Mouse (Mus musculus) monocyte, adult 5-6 weeks (primary cell): ENCODE data around the gene Tank. TPM values are rescaled to one million over a fixed set of nuclear protein-coding genes. Genes with fewer than 3 reads are reported as not detected.
A peak's percentile ranks its signal among the peaks of the same experiment; 100 is the strongest.

Source experiments
- ATAC-seq: fragments of 153-309, 156-312 bp; replicated peaks from 2 replicates; pipeline ENCODE4 v1.8.0; 2017; ENCODE audit warnings: mild to moderate bottlenecking; ENCODE audit not compliant: low TSS enrichment, insufficient number of reproducible peaks, severe bottlenecking, poor library complexity, low FRiP score
- total RNA-seq: library from RNA; stranded (forward); fragments of 200-1000, 200-491, 200-594 nt; gene quantifications from 3 replicates; pipeline ENCODE4 v1.2.3, GENCODE M21; 2017

The Tank gene
- total RNA-seq, 1 experiment from 2014 or later = 154 TPM

DNA sequence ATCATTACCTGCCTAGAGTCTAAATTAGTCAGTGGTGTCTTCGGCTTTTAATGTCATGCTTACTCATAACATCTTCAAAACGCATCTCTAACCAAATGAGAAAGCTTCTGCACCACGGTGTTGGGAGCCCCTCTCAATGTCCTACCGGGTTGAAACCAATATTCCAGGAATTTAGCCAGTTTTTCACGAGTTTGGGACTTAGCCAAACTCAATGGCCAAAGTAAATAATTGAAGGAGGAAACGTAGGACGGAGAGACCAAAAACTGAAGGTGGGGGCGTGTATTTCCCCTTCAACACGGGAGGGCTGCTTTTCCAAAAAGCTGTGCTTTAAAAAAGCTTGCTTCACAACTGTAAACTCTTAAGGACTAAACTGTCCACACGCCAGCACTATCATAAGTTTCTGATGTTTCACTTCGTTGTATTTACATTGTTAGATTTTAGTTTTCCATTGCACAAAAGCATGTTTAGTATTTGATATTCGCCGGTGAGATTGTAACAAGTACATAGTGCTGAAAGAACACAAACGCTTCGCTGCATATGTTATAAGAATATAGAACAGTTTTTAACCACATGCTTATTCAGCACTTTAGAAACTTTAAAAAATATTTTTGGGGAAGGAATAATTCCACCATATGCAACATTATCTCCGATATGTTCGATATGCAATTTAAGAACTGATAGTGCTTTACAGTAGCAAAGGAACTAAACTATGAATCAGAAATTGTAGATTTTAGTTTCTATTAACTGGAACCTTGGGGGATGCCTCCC is 1.3 kb upstream of the Tank start:
- ATAC-seq = no peak

DNA sequence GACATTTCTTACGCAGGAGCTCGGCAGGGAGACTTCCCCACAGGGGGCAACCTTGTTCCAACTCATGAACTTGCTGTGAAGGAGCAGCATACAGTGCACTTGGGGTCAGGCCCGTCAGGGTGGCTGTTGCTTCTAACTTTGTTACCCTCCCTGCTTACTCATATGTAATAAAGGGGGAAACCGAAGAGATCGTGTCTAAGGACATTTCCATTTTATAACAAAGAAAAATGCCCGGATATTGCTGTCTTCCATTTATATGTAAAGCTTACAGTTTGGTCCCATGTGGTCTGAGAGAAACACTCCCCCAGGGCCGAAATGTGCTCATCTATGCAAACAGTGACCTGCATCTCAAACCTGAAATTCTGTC is 706 bp upstream of the Tank start:
- no peak for ATAC-seq

DNA sequence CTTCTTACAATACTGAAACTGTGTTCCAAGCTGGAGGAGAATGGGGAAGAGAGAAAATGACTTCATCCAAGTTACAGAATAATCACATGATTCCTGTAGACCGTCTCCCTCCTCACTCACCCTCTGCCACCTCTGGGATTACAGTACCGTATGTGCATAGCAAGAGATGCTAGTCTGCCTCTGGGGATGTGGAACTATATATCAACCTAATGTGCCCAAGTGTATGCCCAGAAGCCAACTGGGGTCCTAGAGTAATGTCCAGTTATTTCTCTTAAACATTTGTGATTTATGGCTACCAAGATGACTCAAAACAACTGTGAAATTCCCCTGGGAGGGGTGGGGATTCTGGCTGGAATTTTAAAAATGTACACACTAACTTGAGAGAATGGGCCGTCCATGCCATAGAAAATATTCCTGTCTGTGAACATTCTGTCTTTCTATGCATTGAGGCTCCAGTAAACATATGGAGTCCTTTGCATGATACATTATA is 1.2 kb downstream of the Tank start:
- peak; percentile 42; the same call in 1 of the 2 replicates for ATAC-seq

DNA sequence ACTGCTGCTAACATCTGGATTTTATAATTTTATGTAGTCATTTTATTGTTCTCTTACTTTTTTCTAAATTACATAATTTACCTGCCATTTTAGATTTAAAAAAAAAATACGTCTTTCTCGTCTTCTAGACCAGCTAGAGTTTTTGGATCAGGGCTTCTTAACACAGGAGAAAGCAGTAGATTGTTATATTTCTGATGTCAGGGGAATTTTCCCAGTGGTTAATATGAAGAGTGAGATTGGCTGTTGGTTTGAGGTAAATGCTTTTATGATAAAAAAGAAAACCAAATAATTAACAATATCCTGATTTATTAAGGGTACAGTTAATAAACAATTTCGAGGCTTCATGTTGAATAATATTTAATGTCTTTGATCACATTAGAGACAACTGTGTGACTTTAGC is 1.7 kb downstream of the Tank start:
- no peak for ATAC-seq

DNA sequence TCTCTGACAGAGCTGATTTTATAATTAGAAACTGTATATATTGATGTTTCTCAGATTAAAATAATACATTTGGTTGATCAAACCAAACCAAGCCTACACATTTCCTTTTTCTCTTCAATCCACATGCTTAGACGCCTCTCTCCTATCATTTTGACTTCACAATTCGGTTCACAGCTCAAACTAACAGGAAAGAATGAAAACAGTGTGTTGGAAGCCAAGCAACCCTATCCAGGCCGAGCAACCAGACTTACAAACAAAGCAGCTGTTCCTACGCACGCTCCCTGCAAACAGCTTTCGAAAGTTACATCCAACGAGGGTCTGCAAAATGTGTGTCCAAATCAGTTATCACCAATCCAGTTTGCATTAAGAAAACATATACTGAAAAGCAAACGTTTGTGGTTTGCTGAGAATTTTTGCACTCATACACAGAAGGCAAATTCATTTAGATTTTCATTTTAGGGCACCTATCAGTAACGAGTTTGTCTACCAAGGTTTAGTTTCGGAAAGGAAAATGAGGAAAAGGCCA is 2.2 kb downstream of the Tank start:
- no peak for ATAC-seq

DNA sequence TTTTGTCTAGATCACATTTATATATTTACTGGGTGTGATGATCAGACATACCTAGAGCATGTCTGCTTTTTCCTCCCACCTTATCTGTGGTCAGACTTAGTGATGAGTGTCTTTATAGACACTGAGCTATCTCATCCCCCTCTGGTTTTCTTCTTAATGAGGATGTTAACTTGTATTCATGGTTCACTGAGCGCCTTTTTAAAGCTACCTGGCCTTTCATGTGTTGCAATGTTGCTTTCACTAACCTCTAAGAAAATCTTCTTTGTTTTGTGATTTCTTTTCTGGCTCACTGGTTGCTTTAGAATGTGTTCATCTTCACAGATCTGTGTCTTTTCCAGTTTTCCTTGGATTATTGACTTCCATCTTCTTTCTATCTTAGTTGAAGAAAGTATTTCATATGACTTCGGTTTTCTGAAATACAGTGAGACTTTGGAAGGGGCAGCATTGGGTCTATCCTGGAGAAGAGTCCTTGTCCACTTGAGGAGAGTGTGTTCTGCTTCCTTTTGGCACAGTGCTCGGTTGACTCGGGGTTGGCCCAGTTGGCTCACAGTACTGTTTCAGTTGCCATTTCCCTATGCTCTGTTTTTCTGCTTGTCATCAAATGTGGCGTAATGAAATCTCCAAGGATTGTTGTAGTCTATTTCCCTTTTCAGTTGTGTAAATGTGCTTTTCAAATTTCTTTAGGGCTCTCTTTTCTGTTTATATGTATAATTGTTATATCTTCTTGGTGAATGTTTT is 4.4 kb downstream of the Tank start:
- ATAC-seq = peak; percentile 65

DNA sequence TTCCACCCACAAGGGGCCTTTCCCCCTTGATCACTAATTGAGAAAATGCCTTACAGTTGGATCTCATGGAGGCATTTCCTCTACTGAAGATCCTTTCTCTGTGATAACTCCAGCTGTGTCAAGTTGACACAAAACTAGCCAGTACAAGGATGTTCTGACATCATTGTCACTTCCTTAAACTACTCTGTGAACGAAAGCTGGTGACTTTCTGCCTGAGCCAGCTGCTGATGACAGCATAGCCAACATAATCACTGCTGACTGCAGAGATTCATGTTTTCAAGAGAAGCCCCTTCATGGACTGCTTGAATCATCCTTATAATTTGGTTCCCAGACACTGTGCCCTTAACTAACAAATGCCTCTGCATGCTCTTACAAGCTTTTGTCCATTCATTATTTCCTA is 7.1 kb downstream of the Tank start:
- peak; percentile 74; the same call in 1 of the 2 replicates for ATAC-seq

DNA sequence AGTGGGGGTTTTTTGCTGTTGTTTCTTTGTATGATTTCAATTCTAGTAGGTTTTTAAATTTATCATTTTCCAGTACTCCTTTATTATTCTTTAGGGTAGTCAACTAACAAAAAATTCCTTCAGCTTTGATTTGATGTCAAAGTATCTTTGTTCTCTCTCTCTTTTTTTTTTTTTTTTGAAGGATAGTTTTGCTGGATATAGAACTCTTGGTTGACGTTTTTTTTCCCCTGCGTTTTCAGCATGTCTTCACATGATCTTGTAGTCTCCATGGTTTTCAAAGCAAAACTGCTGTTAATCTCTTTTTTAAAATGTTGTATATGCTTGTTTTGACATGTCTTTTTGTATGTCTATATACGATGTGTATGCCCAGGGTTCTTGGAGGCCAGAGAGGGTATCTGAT is 7.8 kb downstream of the Tank start:
- no peak for ATAC-seq

DNA sequence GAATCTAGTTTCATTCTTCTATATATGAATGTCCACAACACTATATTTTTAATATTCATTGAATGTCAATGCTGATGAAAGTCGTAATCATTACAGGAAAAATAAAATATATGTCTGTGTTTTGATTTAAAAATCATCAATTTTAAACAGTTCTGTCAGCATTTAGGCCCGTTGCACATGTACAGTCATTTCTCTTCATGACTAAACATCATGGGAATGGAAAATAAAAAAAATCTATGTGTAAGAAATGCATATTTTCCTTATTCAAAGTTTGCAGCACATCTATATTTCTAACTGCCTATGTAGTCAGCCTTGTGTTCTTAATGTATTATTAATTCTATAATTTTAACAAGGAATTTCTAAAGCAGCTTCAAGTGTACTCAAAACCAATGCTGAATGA is 12.4 kb downstream of the Tank start:
- ATAC-seq = no peak

DNA sequence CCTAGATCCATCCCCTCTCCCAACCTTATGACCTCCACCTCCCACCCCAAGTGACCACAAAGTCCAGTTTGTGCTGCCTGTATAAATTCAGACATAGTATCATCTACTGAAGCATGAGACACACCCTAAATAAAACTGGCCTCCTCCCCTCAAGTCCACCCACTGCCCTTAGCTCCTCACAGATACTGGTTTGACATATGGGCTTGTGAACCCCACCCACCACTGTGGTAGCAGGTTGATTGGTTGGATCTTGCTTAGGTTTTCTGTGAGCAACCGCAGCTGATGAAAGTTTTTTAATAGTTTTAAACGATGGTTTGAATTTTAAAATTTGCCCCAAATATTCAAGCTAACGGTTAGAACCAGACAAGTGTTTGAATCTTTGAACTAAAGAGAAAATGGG is 13.7 kb downstream of the Tank start:
- ATAC-seq = no peak

DNA sequence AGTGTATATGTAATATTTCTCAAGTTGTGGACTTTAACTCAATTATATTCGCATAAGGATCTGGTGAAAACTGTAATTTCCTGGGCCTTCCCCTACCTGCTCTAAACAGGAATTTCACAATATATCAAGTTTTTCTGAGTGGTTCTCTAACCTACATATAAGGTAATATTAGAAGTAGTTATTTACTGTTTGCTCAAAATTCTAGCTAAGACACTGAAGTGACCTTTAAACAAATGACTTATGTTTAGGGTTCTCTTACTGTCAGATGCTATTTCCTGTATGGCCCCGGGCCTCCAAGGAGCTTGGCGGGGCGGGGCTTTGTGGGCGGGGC is 14.3 kb downstream of the Tank start:
- no peak for ATAC-seq

DNA sequence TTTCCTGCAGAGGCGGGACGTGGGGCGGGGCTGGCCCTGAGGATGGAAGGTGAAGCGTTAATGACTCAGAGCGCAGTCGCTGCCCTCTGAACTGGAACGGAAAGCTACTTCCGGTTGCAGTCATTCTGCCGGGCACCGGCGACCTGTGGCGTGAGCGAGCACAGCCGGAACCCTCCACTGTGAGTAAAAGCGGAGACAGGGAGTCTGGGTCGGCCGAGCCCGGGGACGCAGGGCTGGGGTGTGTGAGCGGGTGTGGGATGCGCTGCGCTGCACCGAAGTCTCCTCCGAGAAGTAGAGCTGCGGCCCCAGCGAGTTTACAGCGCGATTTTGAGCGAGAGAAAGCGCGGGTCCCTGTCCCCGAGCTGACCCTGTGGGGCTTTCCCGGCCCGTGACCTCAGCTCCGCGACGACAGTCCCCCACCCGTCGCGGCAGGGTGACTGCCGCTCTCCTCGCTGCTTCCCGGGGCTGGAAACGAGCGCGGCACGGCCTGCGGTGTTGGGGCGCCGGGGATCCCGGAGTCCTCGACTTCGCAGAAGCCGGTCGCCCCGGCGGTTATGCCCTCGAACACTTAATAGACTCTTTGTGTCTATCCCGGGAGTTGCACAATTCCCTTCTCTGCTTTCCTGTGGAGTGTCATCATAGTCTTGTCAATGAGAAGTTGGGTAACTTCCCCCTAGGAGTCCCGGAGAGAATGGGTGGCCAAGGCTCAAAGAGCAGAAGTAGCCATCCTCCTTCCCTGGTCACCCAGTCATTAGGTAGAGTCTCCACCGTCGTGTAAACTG is 14.8 kb downstream of the Tank start:
- ATAC-seq = peak; percentile 90

DNA sequence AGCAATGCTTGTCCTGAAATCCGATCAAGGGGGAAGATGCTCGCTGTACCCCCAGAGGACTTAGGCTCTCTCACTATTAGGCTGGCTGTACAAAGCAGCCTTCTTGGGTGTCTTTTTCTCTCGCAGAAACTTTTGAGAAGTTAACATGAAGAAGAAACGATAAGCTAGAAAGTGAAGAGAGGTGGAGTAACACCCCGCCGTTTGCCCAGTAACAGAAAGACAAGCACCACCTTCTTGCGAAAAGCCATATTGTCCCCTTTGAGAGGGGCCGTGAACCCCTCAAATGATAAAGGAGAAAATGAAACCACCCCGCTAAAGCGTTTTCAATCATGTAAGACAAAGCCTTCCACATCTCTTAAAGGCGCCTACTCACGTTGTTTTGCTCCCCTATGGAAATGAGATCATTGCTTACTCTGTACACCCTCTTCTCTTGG is 15.5 kb downstream of the Tank start:
- no peak for ATAC-seq

DNA sequence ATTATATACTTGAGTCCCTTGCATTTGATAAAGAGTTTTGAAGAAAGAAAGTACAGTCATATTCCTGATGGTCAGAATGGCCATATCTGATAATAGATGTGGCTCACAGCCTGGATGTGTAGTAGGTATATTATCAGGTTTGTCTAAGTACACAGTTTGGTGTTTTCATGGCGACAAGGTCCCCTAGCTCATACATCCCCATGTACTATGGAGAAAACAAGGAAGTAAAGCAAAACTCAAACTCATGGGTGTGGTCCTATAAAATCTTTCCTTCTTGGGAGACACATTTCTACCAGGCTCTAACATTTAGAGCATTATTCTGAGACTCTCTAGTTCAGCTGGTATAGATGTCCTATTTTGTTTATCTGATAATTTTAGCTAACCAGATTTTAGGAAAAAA is 21.3 kb downstream of the Tank start:
- ATAC-seq = no peak; the same call in 1 of the 2 replicates

DNA sequence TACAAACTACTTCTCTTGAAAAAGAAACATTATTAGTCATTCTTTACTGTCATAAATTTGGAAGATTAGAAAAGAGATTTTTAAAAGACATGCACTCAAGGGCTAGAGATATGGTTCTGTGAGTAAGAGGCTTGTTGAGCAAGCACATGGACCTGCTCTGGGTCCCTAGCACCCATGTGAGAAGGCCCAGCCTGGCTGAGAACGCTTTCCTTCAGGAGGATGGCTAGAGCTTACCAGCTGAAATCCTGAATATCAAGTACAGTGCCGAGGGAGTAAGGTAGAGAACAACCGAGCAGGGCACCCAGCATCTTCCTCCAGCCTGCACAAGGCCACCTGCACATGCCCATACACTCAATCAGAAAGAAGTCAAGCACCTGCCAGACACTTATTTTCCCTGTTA is 25.1 kb downstream of the Tank start:
- ATAC-seq = no peak

DNA sequence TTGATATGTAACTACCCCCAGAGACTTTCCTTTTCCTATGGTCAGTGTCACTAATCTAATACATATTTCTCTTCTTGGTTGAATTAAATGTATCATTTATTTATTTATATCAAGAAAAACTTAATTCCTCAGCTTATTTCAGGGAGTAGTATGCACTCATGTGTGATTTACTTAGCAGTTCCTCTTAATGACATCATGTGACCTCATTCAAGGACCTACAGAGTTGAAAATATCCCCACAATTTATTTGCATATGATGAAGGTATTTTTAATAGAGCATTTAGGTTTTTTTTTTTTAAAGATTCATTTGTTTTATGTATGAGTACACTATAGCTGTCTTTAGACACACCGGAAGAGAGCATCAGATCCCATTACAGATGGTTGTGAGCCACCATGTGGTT is 28.6 kb downstream of the Tank start:
- ATAC-seq = no peak

DNA sequence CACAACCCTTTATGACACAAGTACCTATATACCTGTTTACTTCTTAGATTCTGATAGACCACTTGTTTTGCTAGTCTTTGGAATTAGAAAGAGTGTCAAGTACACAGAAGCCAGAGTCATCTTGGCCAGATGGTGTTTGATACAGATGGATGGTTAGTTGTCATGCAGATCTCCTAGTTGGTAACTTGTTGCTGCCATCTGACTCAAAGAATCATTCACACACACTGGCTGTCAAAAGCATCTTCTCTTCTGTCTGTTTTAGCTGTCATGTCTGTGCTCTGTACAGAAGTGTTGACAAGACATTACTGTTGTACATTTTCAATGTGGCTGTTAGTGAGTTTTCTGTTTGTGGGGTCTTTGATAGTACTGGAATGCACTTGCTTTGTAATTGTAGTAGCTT is 45.6 kb downstream of the Tank start:
- ATAC-seq = no peak

DNA sequence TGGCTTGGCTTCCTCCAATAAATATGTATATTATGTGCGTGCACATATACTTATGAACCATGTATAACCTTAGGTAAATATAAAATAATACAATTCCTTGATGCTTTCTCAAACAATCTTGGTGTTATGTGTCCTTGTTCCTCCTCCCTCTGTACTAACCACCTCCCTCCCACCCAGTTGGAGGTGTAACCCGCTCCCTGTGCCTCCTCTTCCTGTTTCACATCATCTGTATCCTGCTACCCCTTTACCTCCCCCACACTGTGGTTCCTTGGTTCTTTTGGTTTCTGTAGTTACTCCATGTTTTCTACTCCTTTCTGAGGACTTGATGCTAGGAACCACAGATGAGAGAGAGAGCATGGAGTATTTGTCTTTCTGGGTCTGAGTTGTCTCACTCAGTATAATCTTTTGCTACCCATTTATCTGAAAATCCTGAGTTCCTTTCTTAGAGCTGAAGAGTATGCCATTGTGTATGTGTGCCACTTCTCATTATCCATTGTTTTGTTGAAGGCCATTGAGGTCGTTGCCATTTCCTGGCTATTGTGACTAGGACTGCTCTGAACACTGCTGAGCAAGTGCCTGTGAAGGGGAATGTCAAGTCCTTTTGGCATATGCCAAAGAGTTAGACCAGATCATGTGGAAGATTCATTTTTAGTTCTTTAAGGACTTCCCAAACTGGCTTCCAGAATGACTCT is 52.6 kb downstream of the Tank start:
- ATAC-seq = 0 out of 2 replicates have a peak, but pooled peaks have one; percentile 47

DNA sequence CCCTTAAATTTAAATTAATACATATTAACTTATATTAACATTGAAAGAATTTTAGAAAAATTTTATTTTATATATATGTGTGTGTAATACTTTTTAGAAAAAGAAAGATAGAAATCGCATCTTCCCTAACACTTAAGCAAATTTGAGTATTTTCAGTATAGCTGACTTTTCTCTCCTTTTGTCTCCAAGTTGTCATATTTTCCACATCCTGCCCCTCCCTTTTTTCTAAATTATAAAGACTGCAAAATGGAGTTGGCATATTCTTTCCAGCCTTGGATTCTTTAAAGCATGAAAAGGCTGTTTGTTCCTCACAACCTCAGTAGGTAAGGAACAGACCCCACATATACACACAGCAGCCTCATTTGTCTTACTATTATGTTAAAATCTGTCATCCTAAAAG is 56.7 kb downstream of the Tank start:
- no peak for ATAC-seq
